Mouse (Mus musculus) stomach, postnatal 0 days (tissue): ENCODE measurements around the gene Tradd. TPM values are rescaled to one million over a fixed set of nuclear protein-coding genes. Genes with fewer than 3 reads are reported as not detected.
A peak's percentile ranks its signal among the peaks of the same experiment; 100 is the strongest.

Experiments
- ATAC-seq: fragments of 200-750 bp; cut with Nextera tagmentation; 2 replicates; pipeline ENCODE4 v1.8.0; 2017; ENCODE audit not compliant: low FRiP score, low TSS enrichment
- DNase-seq: peaks from one replicate; pipeline ENCODE4 v3.0.0-alpha.2; 2016; ENCODE audit warnings: low spot score
- H3K27ac ChIP-seq: fragments of 300-500 bp; sonication (generic); replicated peaks from 2 replicates; pipeline ENCODE4 v1.5.1; 2014; ENCODE audit warnings: mild to moderate bottlenecking, control low read depth
- H3K27me3 ChIP-seq: fragments of 300-500 bp; sonication (generic); 2 replicates; pipeline ENCODE4 v1.6.1; 2014; ENCODE audit warnings: low read length; ENCODE audit not compliant: control insufficient read depth, insufficient read depth
- H3K36me3 ChIP-seq: fragments of 300-500 bp; sonication (generic); 2 replicates; pipeline ENCODE4 v1.6.1; 2014; ENCODE audit warnings: low read length, mixed read lengths; ENCODE audit not compliant: control insufficient read depth, insufficient read depth
- H3K4me1 ChIP-seq: fragments of 300-500 bp; sonication (generic); replicated peaks from 2 replicates; pipeline ENCODE4 v1.6.1; 2014; ENCODE audit warnings: antibody characterized with exemption; ENCODE audit not compliant: control insufficient read depth, insufficient read depth
- H3K4me2 ChIP-seq: fragments of 300-500 bp; sonication (generic); replicated peaks from 2 replicates; pipeline ENCODE4 v1.6.1; 2014; ENCODE audit warnings: low read depth, mild to moderate bottlenecking, control low read depth, moderate library complexity
- H3K4me3 ChIP-seq: fragments of 300-500 bp; sonication (generic); 2 replicates; pipeline ENCODE4 v1.5.1; 2014; ENCODE audit warnings: low read depth, low read length, control low read depth
- H3K9ac ChIP-seq: fragments of 300-500 bp; sonication (generic); 2 replicates; pipeline ENCODE4 v1.6.1; 2014; ENCODE audit warnings: mild to moderate bottlenecking, low read length, control low read depth, mixed read lengths
- H3K9me3 ChIP-seq: fragments of 300-500 bp; sonication (generic); 2 replicates; pipeline ENCODE4 v1.6.1; 2016; ENCODE audit warnings: low read length; ENCODE audit not compliant: control insufficient read depth
- CTCF ChIP-seq: IDR thresholded peaks from 2 replicates; pipeline ENCODE4 v1.5.1; 2016; ENCODE audit warnings: antibody characterized with exemption, low read depth, mild to moderate bottlenecking, moderate library complexity
- EP300 ChIP-seq: optimal IDR thresholded peaks from 2 replicates; pipeline ENCODE3; 2016; ENCODE audit warnings: antibody characterized with exemption
- WGBS: fragments of 180-500 bp; shearing (Covaris S2); extraction: QIAGEN DNeasy Blood & Tissue Kit; methylation state at CpG from one replicate; pipeline ENCODE4 v1.1.7; 2014; 5-methylcytosine and 5-hydroxymethylcytosine counted together
- polyA plus RNA-seq: library from polyadenylated mRNA; unstranded; fragments of >200 nt; fragmentation: Nextera tagmentation; extraction: Ambion mirVana; gene quantifications from 2 replicates; pipeline ENCODE4 v1.2.1, GENCODE M21; 2015

Tradd gene
- polyA plus RNA-seq, 1 experiment from 2014 or later, result 28.6 TPM

DNA sequence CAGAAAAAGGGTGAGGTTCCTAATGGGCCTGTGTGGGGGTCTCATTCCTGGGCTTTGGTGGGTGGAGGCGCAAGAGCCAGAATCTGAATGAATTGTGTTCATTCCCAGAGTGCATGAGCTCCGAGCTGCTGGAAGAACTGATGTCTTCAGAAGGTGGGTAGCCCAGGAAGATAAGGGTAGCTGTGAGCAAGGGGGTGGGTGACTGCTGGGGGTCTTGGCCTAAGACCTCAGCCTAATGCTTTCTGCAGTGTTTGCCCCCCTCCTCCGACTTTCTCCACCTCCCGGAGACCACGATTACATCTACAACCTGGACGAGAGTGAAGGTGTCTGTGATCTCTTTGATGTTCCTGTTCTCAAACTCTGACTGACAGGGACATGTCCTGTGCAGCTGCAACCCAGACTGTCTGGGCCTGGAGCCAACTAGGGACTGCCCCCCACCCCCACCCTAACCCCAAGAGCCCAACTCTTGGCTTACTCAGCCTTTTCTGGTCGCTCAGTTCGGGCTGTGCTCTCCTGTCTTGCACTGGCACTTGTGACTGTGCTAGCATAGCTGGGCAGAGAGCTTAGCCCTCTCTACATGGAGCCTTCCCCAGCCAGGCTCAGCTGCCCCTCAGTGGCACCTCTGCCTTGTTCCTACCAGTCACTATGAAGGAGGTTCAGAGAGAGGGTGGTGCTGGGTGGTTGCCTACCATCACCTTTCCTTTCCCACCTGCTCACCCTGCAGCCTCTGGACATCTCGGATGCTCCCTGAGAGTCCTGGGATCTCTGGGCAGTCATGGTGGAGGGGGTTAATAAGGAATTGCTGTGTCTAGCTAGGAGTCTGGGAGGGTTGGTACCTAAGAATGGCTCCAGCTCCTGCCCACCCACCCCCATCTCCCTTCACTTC is 40.2 kb upstream of the Tradd start:
- Histone ChIP-seq H3K9ac (no peak overlapping the region), H3K4me2 (peak overlapping the region; percentile 20; the same call in 1 of the 2 replicates), H3K4me1 (peaks cover 7% of the 10 kb centered on the region; the same call in 1 of the 2 replicates), H3K36me3 (peaks cover 21% of the 10 kb centered on the region), H3K9me3 (no peaks in the 10 kb centered on the region), H3K27me3 (no peaks in the 10 kb centered on the region), H3K4me3 (no peak overlapping the region), H3K27ac (peak overlapping the region; percentile 92)
- ATAC-seq, result peak; percentile 4; the same call in 1 of the 2 replicates
- WGBS, result 40% methylated on average over 9 of the region's 9 CpGs
- DNase-seq, result no peak
- TF ChIP-seq CTCF, result no peak
- TF ChIP-seq EP300, result no peak

DNA sequence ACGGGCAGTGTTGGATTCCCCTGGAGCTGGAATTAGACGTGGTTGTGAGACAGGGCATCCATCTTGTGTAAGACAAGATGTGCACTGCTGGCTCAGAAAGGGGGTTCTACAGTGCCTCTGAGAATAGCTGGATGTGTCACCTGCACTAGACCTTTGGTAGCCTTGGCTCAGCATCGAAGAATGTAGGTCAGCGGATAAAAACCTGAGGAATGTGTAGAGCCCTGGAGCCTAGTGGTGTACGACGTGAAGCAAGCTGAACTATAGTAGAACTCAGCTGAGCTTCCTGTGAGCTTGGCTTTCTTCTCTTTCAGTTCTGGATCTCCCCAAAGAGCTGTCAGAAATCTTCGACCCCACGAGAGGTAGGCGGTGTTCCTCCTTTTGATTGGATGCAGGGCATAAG is 39.5 kb upstream of the Tradd start:
- Histone ChIP-seq H3K27me3 (no peaks in the 10 kb centered on the region), H3K4me2 (no peak overlapping the region), H3K4me3 (no peak overlapping the region), H3K9me3 (no peaks in the 10 kb centered on the region), H3K9ac (no peak overlapping the region), H3K36me3 (peaks cover 21% of the 10 kb centered on the region), H3K4me1 (peaks cover 7% of the 10 kb centered on the region), H3K27ac (no peak overlapping the region)
- WGBS, result 72% methylated on average over 9 of the region's 9 CpGs
- DNase-seq (no peak), ATAC-seq (no peak)
- no peak for TF ChIP-seq EP300
- no peak for TF ChIP-seq CTCF

DNA sequence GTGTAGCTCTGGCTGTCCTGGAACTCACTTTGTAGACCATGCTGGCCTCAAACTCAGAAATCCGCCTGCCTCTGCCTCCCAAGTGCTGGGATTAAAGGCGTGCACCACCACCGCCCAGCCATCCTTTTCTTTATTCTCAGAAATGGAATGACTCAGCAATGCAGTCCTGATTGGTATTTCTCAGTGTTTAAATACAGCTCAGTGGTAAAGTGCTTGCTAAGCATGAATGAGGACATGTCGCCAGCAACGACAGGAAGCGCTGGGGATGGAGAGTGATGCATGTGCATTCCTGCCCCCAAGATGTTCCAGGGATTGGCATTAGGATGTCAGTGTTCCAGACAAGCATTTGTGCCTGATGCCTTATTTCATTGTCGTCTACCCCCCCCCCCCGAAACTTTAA is 39.0 kb upstream of the Tradd start:
- peaks cover 23% of the 10 kb centered on the region for H3K36me3 ChIP-seq
- no peak overlapping the region for H3K4me3 ChIP-seq
- no peaks in the 10 kb centered on the region for H3K27me3 ChIP-seq
- H3K27ac ChIP-seq, result no peak overlapping the region
- no peak overlapping the region for H3K9ac ChIP-seq
- WGBS, result 70% methylated on average over 7 of the region's 8 CpGs
- TF ChIP-seq EP300, result no peak
- TF ChIP-seq CTCF, result no peak
- H3K4me2 ChIP-seq, result no peak overlapping the region
- no peak for ATAC-seq
- DNase-seq, result no peak
- H3K9me3 ChIP-seq, result no peaks in the 10 kb centered on the region
- H3K4me1 ChIP-seq, result peaks cover 12% of the 10 kb centered on the region

DNA sequence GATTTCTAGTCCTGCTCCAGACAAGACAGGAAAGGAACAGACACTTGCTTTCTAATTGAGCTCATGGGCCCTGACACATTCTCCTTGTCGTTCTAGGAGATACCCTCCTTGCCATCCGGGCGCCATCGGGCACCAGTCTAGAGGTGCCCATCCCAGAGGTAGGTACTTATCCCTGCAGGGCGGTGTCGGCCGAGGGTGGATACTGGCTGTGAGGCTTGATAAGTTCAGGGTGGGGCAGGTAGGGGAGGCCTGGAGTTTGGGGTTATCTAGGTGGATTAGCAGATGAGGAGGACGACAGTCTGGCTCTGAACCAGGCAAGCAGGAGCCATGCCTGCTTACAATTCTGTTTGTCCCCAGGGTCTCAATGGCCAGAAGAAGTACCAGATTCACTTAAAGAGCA is 35.6 kb upstream of the Tradd start:
- WGBS, result 72% methylated on average over 8 of the region's 8 CpGs
- H3K9ac ChIP-seq, result no peak overlapping the region

DNA sequence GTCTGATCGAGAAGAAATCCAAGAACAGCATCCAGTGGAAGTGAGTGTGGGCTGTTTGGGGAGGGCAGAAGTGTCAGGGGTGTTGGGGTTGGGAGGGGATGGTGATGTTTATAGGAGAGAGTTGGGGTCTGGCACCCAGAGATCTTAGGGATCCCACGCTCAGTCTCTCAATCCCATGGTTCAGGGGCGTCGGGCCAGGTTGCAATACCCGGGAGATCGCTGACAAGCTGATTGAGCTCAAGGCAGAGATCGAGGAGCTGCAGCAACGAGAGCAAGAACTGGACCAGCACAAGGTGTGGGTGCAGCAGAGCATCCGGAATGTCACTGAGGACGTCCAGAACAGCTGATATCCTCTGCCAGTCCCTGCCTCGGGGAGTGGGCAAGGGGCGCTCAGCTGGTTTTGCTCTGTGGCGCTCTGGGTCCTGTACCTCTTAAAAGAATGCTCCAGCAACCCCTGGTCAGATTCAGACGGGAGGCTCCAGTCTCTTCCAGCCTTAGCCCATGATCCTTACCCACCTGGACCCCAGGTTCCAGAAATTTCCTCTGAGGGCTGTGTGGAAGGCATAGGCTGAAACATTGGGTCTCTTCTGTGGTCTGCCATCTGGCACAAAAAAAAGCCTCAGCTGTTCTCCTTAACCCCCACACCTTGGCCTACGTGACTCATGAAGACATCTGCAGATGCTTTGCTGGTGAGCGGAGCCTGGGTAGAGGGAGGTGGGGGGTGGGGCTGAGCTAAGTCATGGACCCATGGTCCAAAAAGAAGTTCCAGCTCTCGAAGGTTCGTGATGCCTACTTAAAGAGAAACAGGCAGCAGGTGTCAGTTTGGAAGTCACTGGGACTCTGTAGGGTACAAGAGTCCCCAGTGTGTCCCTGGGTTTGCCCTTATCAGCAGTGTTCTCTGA is 34.2 kb upstream of the Tradd start:
- 0 out of 2 replicates have a peak overlapping the region, but pooled peaks have one; percentile 4 for H3K27ac ChIP-seq
- 53% methylated on average over 18 of the region's 18 CpGs for WGBS
- H3K4me2 ChIP-seq, result peak overlapping the region; percentile 86
- H3K9ac ChIP-seq, result peak overlapping the region; percentile 94
- no peaks in the 10 kb centered on the region for H3K27me3 ChIP-seq
- ATAC-seq (no peak), DNase-seq (no peak)
- no peak for TF ChIP-seq CTCF
- no peak for TF ChIP-seq EP300
- H3K9me3 ChIP-seq, result no peaks in the 10 kb centered on the region
- H3K4me3 ChIP-seq, result peak overlapping the region; percentile 94
- peaks cover 17% of the 10 kb centered on the region for H3K36me3 ChIP-seq
- peaks cover 5% of the 10 kb centered on the region; the same call in 1 of the 2 replicates for H3K4me1 ChIP-seq

More for the DNA sequence above, 35.6 kb upstream of the Tradd start:
- H3K4me2 ChIP-seq, result no peak overlapping the region
- no peak overlapping the region for H3K4me3 ChIP-seq
- no peaks in the 10 kb centered on the region for H3K9me3 ChIP-seq
- DNase-seq (no peak), ATAC-seq (no peak)
- H3K4me1 ChIP-seq, result peaks cover 5% of the 10 kb centered on the region; the same call in 1 of the 2 replicates
- no peak overlapping the region for H3K27ac ChIP-seq
- no peak for TF ChIP-seq EP300
- TF ChIP-seq CTCF, result no peak
- no peaks in the 10 kb centered on the region for H3K27me3 ChIP-seq
- H3K36me3 ChIP-seq, result peaks cover 21% of the 10 kb centered on the region
